Mouse (Mus musculus): ENCODE data around the gene Nfkbiz.

DNA sequence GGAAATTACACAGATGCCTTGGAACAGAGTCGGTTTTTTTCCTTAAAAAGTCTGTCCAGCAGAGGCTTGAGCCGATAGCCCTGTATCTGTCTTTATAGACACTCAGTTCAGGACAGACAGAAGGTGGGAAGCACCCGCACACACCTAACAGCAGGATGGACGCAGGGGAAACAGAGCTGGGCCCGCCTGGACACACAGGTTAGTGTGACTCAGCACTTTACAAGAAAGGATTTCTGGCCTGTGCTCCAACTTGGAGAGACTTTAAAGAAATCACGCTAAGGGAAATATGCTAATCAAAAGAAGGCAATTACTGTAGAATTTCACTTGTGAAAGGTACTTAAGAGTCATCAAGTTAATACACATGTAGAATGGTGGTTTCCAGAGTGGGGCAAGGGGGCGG lies 54.3 kb downstream of the Nfkbiz start:
- TF ChIP-seq CTCF (conservative IDR thresholded peaks at IDR 0.05; ENCODE audit: low read length) (no peak), NANOG (IDR thresholded peaks at IDR 0.05; ENCODE audit: borderline replicate concordance, low read length) (no peak), POU5F1 (IDR thresholded peaks at IDR 0.05; ENCODE audit: borderline replicate concordance, low read length) (no peak)
